Mouse (Mus musculus): Measurements from ENCODE around the gene Plpp6.

The Plpp6 gene

DNA sequence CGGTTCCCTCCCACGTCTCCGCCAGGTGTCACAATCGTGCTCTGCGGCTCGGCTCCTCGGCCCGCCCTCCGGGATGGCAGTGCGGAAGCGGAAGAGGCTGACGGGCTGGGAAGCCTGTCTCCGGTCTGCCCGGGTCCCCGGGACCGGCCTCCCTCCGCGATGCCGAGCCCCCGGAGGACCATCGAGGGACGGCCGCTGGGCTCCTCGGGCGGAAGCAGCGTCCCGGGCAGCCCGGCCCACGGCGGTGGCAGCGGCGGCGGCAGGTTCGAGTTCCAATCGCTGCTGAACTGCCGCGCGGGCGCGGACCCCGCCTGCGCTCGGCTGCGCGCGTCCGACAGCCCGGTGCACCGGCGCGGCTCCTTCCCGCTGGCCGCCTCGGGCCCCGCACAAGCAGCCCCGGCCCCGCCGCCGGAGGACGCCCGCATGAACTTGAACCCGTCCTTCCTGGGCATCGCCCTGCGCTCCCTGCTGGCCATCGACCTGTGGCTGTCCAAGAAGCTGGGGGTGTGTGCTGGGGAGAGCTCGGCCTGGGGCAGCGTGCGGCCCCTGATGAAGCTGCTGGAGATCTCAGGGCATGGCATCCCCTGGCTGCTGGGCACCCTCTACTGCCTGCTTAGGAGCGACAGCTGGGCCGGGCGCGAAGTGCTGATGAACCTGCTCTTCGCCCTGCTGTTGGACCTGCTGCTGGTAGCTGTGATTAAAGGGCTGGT, at the start of gene Plpp6:
Gene Plpp6 (plus strand): TSS at position 112 of the 710 bp plus-strand sequence.
- DNase-seq (ENCODE audit: low read depth, low spot score) = peak; percentile 96

- no peak for DNase-seq (ENCODE audit: low read depth, low spot score)
Measured at GRCm38 (mm10) chr19:28914598-28914997, 49.2 kb upstream of the Plpp6 start.

- DNase-seq (ENCODE audit: low read depth, low spot score) = no peak
Measured at GRCm38 (mm10) chr19:28915602-28916250, 48.0 kb upstream of the Plpp6 start.

GRCm38 (mm10) chr19:28916492-28916891, 47.3 kb upstream of the Plpp6 start:
- DNase-seq (ENCODE audit: low read depth, low spot score) = no peak

DNA sequence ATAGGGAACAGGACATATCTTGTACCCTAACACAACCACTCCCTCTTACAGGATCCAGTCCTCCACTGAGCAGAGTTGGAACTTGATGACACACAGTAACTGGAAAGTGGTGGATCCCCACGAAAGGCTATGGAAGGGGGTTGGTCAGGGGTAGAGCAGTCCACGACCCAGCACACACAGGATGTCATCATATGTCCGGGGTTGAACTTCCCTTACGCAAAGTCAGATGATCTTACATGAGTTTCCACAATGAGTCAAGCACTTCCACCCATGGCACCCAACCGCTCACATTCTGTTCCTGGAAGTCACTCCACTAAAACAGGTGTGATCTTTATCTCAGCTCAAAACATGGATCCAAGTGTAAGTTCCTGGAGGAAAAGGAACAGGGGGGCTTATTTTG, 45.9 kb upstream of the Plpp6 start:
- no peak for DNase-seq (ENCODE audit: low read depth, low spot score)

DNA sequence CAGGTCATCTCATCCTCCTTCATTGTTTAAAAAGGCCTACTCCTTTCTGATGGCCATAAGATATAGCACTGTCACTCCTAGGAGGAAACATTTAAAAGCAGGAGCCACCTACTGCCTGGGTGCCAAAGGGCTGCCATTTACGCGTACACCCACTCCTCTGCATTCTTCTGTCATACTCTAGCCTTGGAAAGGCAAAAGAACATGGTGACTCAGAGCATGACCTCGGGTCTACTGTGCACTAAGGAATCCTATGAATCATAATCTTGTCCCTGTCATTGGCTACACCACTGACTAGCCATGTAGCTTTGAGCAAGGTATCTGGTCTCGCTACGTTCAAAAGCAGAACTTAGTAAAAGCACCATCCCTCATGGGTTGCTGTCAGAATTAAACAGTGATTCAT, 37.4 kb upstream of the Plpp6 start:
- no peak for DNase-seq (ENCODE audit: low read depth, low spot score)

- peak; percentile 47 for DNase-seq (ENCODE audit: low read depth, low spot score)
Measured at GRCm38 (mm10) chr19:28927396-28927795, 36.4 kb upstream of the Plpp6 start.

DNA sequence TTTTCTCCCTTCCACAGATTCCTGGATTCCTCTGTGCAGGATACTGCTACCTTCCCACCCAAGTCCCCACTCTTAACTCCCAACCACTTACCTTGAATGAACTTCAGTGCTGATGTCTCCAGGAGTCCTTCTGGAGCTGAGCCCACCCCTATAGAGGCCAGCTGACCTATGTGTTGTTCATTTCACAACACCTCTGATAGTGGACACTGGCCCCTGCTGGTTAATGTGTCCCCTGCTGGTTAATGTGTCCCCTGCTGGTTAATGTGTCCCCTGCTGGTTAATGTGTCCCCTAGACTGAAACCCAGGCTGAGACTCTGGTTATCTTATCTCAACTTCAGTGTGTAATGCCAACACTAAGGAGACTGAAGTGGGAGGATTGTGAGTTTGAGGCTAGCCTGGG, 34.7 kb upstream of the Plpp6 start:
- no peak for DNase-seq (ENCODE audit: low read depth, low spot score)

GRCm38 (mm10) chr19:28934897-28935296, 28.9 kb upstream of the Plpp6 start:
- DNase-seq (ENCODE audit: low read depth, low spot score) = no peak

DNA sequence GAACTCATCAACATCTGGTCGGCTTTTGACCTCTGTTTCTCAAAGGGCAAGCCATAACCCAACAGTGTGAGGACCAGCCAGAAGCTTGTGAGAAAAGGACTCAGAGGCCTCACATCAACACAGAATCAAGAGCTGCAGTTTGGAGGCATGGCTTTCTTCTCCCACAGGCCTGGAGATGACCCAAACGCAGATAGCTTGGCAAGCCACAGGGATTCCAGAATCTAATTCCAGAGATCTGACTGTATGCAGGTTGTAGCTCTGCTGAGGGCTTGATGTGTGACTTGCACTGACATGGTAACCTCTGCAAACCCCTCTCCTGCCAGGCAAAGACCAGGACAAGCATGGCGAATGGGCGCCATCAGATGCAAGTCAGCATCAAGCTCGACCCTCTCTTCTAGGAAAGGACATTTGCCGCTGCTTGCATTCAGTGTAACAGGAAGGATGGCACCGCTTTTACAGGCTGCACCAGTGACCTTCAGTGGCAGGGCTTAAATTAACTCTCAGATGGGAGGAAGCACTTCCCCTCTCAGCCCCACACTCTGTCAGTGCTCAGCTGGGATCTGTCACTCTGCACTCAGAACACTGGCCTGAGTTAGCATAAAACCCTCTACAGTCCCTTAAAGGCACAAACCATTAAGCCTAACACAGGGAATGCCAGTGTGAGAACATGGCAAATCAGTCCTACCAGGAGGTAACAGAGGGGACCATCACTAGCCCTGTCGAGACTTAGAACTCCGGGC, 23.4 kb upstream of the Plpp6 start:
- no peak for DNase-seq (ENCODE audit: low read depth, low spot score)

- DNase-seq (ENCODE audit: low read depth, low spot score) = no peak
Measured at GRCm38 (mm10) chr19:28941271-28941670, 22.5 kb upstream of the Plpp6 start.

DNA sequence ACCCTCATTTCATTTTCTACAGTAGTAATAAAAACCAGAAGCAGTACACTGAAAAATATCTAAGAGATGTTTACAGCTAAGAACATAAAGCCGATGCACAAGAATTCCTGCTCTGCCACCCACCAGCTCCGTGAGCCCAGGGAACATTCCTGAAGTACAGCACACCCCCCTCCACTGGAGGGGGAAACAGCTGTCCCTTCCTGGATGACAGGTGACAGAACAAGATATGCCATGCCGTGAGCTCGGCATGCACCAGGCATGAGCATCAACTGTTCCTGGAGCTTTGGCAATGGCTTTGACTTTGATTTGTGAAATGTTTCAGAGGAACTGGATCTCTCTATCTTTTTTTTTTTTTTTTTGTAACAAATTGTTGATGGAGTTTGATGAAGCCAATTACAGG, 17.0 kb upstream of the Plpp6 start:
- peak; percentile 60 for DNase-seq (ENCODE audit: low read depth, low spot score)

DNA sequence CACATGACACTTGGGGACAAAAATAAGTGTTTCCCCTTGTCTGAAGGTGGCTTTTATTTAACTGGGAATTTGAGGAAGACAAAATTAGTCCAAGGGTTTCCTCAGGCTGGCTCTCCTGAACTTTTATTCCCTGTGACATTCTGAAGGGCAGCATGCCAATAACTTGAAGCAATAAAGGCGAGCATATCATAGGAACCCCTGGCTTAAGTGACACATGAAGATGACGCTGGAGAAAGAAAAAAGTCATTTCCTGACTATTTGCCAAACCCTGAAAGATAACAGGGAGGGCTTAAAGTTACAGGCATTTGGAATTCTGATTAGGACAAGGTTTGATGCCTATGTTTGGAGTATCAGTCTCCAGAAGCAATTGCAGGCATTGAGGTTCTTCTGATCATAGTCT, 16.4 kb upstream of the Plpp6 start:
- DNase-seq (ENCODE audit: low read depth, low spot score) = no peak

DNA sequence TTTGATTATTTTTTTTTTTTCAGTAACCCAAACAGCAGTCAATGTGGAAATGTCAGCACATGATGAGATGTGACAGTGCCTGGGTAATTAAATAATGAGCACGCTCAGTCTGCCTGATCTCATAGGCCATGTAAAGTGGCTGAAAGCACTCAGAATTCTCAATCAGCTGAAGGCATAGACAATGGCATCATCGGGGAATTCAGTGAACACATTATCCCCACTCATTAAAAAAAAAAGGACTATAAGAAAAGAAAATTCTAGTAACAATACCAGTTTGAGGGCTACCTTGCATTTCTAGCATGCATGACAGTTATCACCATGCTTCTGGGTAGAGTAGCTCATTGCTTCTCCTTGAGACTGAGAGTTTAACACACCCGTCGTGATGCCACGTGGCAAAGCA, 12.5 kb upstream of the Plpp6 start:
- DNase-seq (ENCODE audit: low read depth, low spot score) = no peak

- peak; percentile 91 for DNase-seq (ENCODE audit: low read depth, low spot score)
Measured at GRCm38 (mm10) chr19:28963113-28963512, 640 bp upstream of the Plpp6 start.

- no peak for DNase-seq (ENCODE audit: low read depth, low spot score)
Measured at GRCm38 (mm10) chr19:28963513-28963841, 276 bp upstream of the Plpp6 start.

- DNase-seq (ENCODE audit: low read depth, low spot score) = no peak
Measured at GRCm38 (mm10) chr19:28964552-28964903, 775 bp downstream of the Plpp6 start.

DNA sequence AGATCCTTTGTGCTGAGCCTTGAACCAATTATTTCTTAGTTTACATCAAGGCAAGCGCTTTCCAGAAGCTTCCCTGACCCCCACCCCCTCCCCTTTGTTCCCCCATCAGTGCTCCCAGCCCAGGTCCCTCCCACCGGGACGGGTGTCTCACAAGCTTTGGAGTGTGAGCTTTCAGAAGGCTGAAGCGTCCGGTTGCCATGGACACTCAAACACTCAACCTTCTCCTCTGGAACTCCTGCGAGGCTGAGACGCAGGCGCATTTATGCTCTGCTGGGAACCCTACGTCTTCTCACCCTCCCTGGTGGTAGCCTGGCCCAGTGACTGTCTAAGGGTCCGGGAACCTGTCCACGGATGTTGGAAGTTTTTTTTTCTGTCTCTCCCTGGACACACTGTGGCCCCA, 3.9 kb downstream of the Plpp6 start, which contains the start of gene 4430402I18Rik:
Gene 4430402I18Rik (minus strand): TSS at position 149 of the 400 bp plus-strand sequence.
- DNase-seq (ENCODE audit: low read depth, low spot score) = peak; percentile 80

DNA sequence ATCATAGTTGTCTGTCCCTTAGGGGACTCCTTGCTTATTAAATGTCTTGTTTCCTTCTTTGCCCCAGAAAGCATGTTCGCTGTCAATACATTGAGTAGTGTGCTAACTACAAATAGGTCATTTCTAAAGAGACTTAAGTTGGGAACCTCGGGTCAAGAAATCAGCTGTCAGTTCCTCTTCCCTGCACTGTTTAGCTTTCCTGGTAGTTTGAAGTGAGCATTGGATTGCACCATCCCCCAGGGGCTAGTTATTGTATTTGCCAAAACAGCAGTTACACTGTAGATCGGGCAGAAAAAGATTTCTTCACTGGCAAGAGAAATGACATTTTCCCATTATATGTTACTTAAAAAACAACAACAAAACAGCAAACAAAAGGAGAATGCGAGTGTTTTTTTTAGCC, 4.4 kb downstream of the Plpp6 start:
- no peak for DNase-seq (ENCODE audit: low read depth, low spot score)

GRCm38 (mm10) chr19:28969231-28969630, 5.5 kb downstream of the Plpp6 start:
- DNase-seq (ENCODE audit: low read depth, low spot score) = no peak

DNA sequence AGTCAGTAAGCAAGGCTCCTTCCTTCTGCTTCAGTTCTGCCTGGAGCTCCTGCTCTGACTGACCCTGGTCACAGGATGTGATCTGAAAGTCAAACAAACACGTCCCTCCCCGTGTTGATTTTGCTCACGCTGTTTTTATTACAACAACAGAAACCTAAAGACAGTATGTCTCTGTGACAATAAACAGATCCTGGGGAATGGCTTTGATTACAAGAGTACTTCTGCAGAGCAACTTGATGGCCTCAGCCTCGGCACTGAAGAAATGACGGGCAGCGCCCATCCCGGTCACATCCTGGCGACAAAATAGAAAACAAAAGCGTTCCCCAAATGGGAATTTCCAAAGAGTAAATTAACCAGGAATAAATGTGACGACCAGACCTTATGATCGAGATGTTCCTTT, 6.5 kb downstream of the Plpp6 start:
- DNase-seq (ENCODE audit: low read depth, low spot score) = no peak

DNA sequence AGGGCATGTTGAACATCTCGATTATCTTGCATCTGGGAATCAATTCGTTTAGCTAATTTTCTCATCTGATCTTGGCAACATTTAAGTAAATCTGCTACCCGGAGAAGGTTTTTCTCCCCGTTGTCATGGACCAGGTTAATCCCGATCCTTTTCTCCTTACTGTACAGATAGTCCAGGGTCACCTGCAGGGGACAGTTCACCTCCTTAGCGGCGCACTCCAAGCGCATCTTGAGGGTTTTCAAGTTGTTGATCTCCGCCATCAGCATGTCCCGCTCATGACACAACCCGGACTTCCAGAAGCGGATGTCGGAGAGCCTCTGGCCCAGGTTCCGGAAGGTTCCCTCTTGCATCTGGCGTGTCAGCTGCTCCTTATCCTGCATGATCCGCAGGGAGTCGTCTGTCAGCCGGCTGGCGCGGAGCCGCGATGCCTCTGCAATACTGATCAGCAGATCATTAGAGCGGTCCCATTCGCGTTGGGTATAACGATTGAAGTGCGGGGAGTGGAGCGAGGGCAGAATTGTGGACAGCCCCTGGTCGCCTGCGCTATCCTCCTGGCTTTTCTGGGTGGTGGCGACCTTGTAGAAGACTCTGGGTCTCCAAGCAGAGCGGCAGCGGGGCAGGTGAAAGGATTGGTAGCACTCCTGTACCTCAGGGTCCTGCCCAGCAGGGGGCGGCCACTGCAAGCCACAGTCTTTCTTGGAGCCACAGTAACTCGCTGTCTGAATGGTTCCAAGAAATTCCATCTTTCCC, 11.3 kb downstream of the Plpp6 start:
- DNase-seq (ENCODE audit: low read depth, low spot score) = peak; percentile 84

All from brain, adult 2 months (tissue).